Mouse (Mus musculus): ENCODE data around the gene Lpar2.

- TF ChIP-seq POLR2A (IDR thresholded peaks at IDR 0.05; ENCODE audit: extremely low read depth, insufficient read depth, low read length) (no peak), CTCF (IDR thresholded peaks at IDR 0.05; ENCODE audit: extremely low read depth, insufficient read depth, low read length) (no peak)
These were observed 13.3 kb upstream of the Lpar2 start for GRCm38 (mm10) chr8:69808864-69809403.

Measured in cortical plate, adult 2 months (tissue).